Mouse (Mus musculus) spleen, adult 2 months (tissue): ENCODE data around the gene Slc22a23. TPM values are rescaled to one million over a fixed set of nuclear protein-coding genes. Genes with fewer than 3 reads are reported as not detected.

Experiments used
- DNase-seq, 2 experiments: peaks; one replicate each; pipeline versions ENCODE4 v3.0.0 to v3.0.0-alpha.2; 2012 to 2021; ENCODE audit warnings: low spot score in 2 of 2, low read depth in 1 of 2
- H3K27ac ChIP-seq: fragments of 200-500 bp; 2 replicates; pipeline ENCODE4 v1.5.1; 2012; ENCODE audit warnings: low read length, inconsistent platforms; ENCODE audit not compliant: insufficient read depth
- H3K27me3 ChIP-seq: fragments of 200-500 bp; 2 replicates; pipeline ENCODE4 v1.6.1; 2012; ENCODE audit warnings: mild to moderate bottlenecking, moderate library complexity, low read length, inconsistent platforms; ENCODE audit not compliant: control insufficient read depth, insufficient read depth
- H3K36me3 ChIP-seq: fragments of 200-500 bp; 2 replicates; pipeline ENCODE4 v1.6.1; 2012; ENCODE audit warnings: mild to moderate bottlenecking, low read length, inconsistent platforms; ENCODE audit not compliant: control insufficient read depth, insufficient read depth
- H3K4me1 ChIP-seq: fragments of 200-500 bp; 2 replicates; pipeline ENCODE4 v1.6.1; 2011; ENCODE audit warnings: inconsistent platforms; ENCODE audit not compliant: control insufficient read depth, insufficient read depth, insufficient read length
- H3K4me3 ChIP-seq: fragments of 200-500 bp; 2 replicates; pipeline ENCODE4 v1.5.1; 2011; ENCODE audit warnings: mild to moderate bottlenecking, inconsistent platforms; ENCODE audit not compliant: insufficient read depth, insufficient read length; ENCODE audit errors: extremely low read depth
- CTCF ChIP-seq: fragments of 200-500 bp; IDR thresholded peaks from 2 replicates; pipeline ENCODE4 v1.5.1; 2011; ENCODE audit warnings: mild to moderate bottlenecking, inconsistent platforms; ENCODE audit not compliant: insufficient read depth, insufficient read length, insufficient replicate concordance; ENCODE audit errors: extremely low read depth
- POLR2A ChIP-seq: fragments of 200-500 bp; IDR thresholded peaks from 2 replicates; pipeline ENCODE4 v1.6.1; 2011; ENCODE audit warnings: low read depth, low read length, inconsistent platforms
- WGBS: fragments of 180-500 bp; shearing (Covaris S2); methylation state at CpG from one replicate; pipeline ENCODE4 v1.1.7; 2018; 5-methylcytosine and 5-hydroxymethylcytosine counted together
- polyA plus RNA-seq: library from polyadenylated mRNA; depleted of rRNA; stranded (reverse); fragments of >200 nt; gene quantifications from 2 replicates; pipeline ENCODE4 v1.2.3, GENCODE M21; 2012

The Slc22a23 gene
- polyA plus RNA-seq, 1 experiment: 10.0 TPM

GRCm38 (mm10) chr13:34372870-34373478 is 28.0 kb upstream of the Slc22a23 start:
- TF ChIP-seq CTCF (no peak), POLR2A (no peak)
- H3K36me3 ChIP-seq: no peaks in the 10 kb centered on the region
- no peaks in the 10 kb centered on the region for H3K4me1 ChIP-seq
- no peak for DNase-seq
- no peak overlapping the region for H3K4me3 ChIP-seq
- no peak overlapping the region for H3K27ac ChIP-seq
- H3K27me3 ChIP-seq: no peaks in the 10 kb centered on the region
- 93% methylated on average over 5 of the region's 5 CpGs for WGBS

- no peak overlapping the region for H3K27ac ChIP-seq
- TF ChIP-seq POLR2A: no peak
- no peak for TF ChIP-seq CTCF
- H3K4me1 ChIP-seq: no peaks in the 10 kb centered on the region
- H3K4me3 ChIP-seq: no peak overlapping the region
- no peak for DNase-seq
- H3K27me3 ChIP-seq: no peaks in the 10 kb centered on the region
- 76% methylated on average over 6 of the region's 6 CpGs for WGBS
- H3K36me3 ChIP-seq: no peaks in the 10 kb centered on the region
Observed at GRCm38 (mm10) chr13:34371951-34372869, 27.2 kb upstream of the Slc22a23 start.

- WGBS: 89% methylated on average over 4 of the region's 4 CpGs
- no peaks in the 10 kb centered on the region for H3K36me3 ChIP-seq
- DNase-seq: no peak
- H3K4me3 ChIP-seq: no peak overlapping the region
- no peaks in the 10 kb centered on the region for H3K4me1 ChIP-seq
- H3K27ac ChIP-seq: no peak overlapping the region
- no peaks in the 10 kb centered on the region for H3K27me3 ChIP-seq
- no peak for TF ChIP-seq CTCF
- no peak for TF ChIP-seq POLR2A
Observed at GRCm38 (mm10) chr13:34370281-34370825, 25.4 kb upstream of the Slc22a23 start.

- Histone ChIP-seq H3K4me3 (no peak overlapping the region), H3K27ac (no peak overlapping the region), H3K36me3 (no peaks in the 10 kb centered on the region), H3K27me3 (no peaks in the 10 kb centered on the region), H3K4me1 (no peaks in the 10 kb centered on the region)
- no peak for TF ChIP-seq POLR2A
- TF ChIP-seq CTCF: no peak
- no peak for DNase-seq
- 74% methylated on average over 1 of the region's 1 CpGs for WGBS
Observed at GRCm38 (mm10) chr13:34365226-34365625, 20.2 kb upstream of the Slc22a23 start.

GRCm38 (mm10) chr13:34355656-34356055 is 10.7 kb upstream of the Slc22a23 start:
- Histone ChIP-seq H3K4me3 (no peak overlapping the region), H3K27me3 (0 out of 2 replicates have a peak, but pooled peaks cover 1% of the 10 kb centered on the region), H3K36me3 (no peaks in the 10 kb centered on the region), H3K27ac (no peak overlapping the region), H3K4me1 (no peaks in the 10 kb centered on the region)
- DNase-seq: no peak
- WGBS: 91% methylated on average over 5 of the region's 5 CpGs
- TF ChIP-seq POLR2A (no peak), CTCF (no peak)

- no peaks in the 10 kb centered on the region for H3K4me1 ChIP-seq
- WGBS: 70% methylated on average over 10 of the region's 10 CpGs
- no peak overlapping the region for H3K4me3 ChIP-seq
- H3K36me3 ChIP-seq: no peaks in the 10 kb centered on the region
- H3K27me3 ChIP-seq: 0 out of 2 replicates have a peak, but pooled peaks cover 1% of the 10 kb centered on the region
- no peak for DNase-seq
- H3K27ac ChIP-seq: no peak overlapping the region
- TF ChIP-seq POLR2A (no peak), CTCF (no peak)
Observed at GRCm38 (mm10) chr13:34354830-34355624, 10.0 kb upstream of the Slc22a23 start.
